Mouse (Mus musculus): ENCODE measurements at regions not wholly inside any gene's neighbourhood (a gene's known extent, or its start where the extent isn't known, plus 50 kb on each side); places are given as distances from the start of the nearest gene placed in this dataset.

- no peak for DNase-seq (ENCODE audit: low spot score)
Observed at GRCm38 (mm10) chr6:35605100-35605499, 65.4 kb upstream of the Mtpn start.

- DNase-seq (ENCODE audit: low spot score): no peak
Observed at GRCm38 (mm10) chr6:35601373-35601772, 61.7 kb upstream of the Mtpn start.

GRCm38 (mm10) chr6:35599841-35600240, 60.2 kb upstream of the Mtpn start:
- DNase-seq (ENCODE audit: low spot score): no peak

DNA sequence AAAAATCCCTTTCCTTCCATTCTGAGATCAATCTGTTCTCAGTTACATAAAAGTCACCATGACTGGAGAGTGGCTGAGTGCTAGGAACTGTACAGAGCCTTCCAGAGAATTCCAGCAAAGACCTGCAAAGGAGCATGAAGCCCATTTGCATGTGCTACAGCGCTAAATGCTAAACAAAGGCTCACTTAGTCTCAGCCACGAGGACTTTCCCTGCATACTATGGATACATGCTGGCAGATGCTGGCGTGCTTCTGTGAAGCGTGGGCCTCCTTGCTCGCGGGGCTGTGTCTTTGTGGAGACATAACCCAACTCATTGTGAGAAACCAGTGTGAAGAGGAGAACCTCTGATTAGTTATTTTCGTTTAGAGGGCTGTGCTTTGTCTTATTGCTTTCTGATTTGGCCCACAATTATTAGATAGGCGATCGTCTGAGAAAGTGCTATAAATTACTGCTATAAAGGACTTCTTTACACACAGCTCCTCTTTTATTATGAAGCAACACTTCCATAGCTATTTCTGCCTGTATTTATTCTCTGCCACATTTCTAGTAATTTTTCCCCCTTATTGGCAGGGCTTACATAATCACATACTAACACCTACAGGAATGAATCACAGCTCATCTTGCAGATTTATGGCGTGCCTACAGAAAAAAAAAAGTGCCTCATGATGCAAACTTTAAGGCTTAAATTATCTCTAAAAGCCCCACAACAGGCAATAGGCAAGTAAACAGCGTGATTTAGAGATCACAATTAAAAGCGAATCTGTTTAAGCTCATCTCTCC, 58.9 kb upstream of the Mtpn start:
- no peak for DNase-seq (ENCODE audit: low spot score)

DNA sequence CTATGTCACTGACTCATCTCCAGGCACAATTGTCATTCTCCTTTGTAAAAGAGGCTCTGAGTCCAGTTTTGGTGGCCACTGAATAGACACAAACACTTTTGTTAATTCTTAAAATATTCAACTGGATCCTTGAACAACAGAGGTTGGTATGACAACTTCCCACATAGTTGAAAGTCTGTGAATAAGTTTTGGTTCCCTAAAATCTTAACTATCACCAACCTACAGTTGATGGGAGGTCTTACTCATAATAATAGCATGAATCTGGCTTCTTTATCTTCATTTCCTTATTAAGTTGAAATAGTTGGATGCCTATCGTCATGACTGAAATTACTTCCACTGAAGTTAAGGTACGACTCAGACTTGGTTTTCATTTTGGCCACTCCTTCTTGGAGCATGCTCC, 55.3 kb upstream of the Mtpn start:
- no peak for DNase-seq (ENCODE audit: low spot score)

- DNase-seq (ENCODE audit: low spot score): no peak
Observed at GRCm38 (mm10) chr6:35592234-35592633, 52.5 kb upstream of the Mtpn start.
